Mouse (Mus musculus): ENCODE results near the gene Gm15217. TPM values are rescaled to one million over a fixed set of nuclear protein-coding genes. Genes with fewer than 3 reads are reported as not detected.

Gene Gm15217
- polyA plus RNA-seq, 1 experiment: not detected

DNA sequence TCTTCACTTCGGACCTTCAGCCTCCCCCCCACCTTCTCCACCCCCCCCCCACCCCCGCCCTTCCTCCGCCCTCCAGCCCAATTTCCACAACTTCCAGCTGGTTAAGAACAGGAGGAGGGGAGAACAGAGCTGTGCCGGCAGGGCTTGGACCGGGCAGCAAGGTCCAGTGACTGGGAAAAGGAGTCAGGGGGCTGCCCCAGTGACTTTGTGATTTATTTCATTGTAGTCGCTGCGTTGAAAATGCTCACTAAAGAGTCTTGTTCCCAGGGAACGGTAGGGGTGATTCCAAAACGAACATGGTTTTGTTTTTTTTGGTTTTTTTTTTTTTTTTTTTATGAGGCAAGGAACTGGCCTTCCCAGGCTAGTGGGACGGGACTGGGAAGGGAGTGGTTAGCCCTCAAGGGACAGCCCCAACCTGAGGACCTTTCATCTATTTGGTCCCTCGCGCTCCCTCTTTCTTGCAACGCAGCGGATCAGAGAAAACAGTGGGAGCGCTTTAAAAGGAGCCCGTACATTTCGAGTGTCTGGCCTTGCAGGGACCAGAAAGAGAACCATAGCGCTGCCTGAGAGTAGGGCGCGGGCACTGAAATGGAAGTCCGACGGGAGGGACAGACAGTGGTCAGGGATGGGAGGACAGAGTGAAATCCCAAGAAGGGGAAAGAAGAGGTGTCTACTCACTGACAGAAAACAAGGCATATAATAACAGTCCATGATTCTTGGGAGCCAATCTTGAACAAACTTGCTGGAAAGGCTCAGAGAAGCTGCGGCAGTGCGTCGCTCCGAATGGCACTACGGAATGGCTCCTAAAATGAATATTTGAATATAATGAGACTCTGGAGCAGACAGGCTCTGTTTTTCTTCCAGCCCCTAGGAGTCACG lies 7.5 kb downstream of the Gm15217 start:
- no peak overlapping the region for H3ac ChIP-seq (ENCODE audit: control insufficient read depth, insufficient read length)
- H3K36me3 ChIP-seq (ENCODE audit: control insufficient read depth, insufficient read depth): no peaks in the 10 kb centered on the region
- H3K4me2 ChIP-seq (ENCODE audit: low read depth): no peak overlapping the region
- H3K79me2 ChIP-seq (ENCODE audit: control insufficient read depth, insufficient read depth): no peaks in the 10 kb centered on the region
- H3K4me3 ChIP-seq: no peak overlapping the region
- peaks cover 35% of the 10 kb centered on the region for H3K27me3 ChIP-seq (ENCODE audit: control insufficient read depth, insufficient read depth, insufficient read length)
- no peak for TF ChIP-seq TCF12 (IDR thresholded peaks at IDR 0.05; ENCODE audit: insufficient read depth, poor library complexity, severe bottlenecking)
- TF ChIP-seq MAX (IDR thresholded peaks at IDR 0.05; ENCODE audit: low read depth): no peak
- no peak for TF ChIP-seq E2F4 (IDR thresholded peaks at IDR 0.05; ENCODE audit: insufficient read depth)
- no peak for TF ChIP-seq POLR2AphosphoS2 (IDR thresholded peaks at IDR 0.05; ENCODE audit: insufficient read length, low read depth)
- TF ChIP-seq TCF3 (IDR thresholded peaks at IDR 0.05; ENCODE audit: insufficient read length, low read depth): no peak
- TF ChIP-seq POLR2A (IDR thresholded peaks at IDR 0.05; ENCODE audit: insufficient read length, low read depth): no peak
- no peak for TF ChIP-seq REST (IDR thresholded peaks at IDR 0.05; ENCODE audit: insufficient read depth, insufficient read length)
- no peak for TF ChIP-seq MYOG (IDR thresholded peaks at IDR 0.05; ENCODE audit: control insufficient read depth in 1 of 3, insufficient read depth in 1 of 3, insufficient read length in 2 of 3, low read depth in 2 of 3)
- no peak for TF ChIP-seq CEBPB (IDR thresholded peaks at IDR 0.05; ENCODE audit: insufficient read depth, poor library complexity, severe bottlenecking)
- TF ChIP-seq SRF (IDR thresholded peaks at IDR 0.05; ENCODE audit: control insufficient read depth, insufficient read length, low read depth): no peak
- no peak for TF ChIP-seq MYOD1 (IDR thresholded peaks at IDR 0.05; ENCODE audit: control insufficient read depth in 1 of 3, insufficient read length in 2 of 3, low read depth in 2 of 3)
- TF ChIP-seq USF1 (IDR thresholded peaks at IDR 0.05; ENCODE audit: low read depth): no peak

- Histone ChIP-seq H3K4me3 (no peak overlapping the region), H3K36me3 (ENCODE audit: control insufficient read depth, insufficient read depth) (no peaks in the 10 kb centered on the region), H3K27me3 (ENCODE audit: control insufficient read depth, insufficient read depth, insufficient read length) (peaks cover 35% of the 10 kb centered on the region), H3ac (ENCODE audit: control insufficient read depth, insufficient read length) (no peak overlapping the region), H3K79me2 (ENCODE audit: control insufficient read depth, insufficient read depth) (no peaks in the 10 kb centered on the region), H3K4me2 (ENCODE audit: low read depth) (peak overlapping the region; percentile 69)
- TF ChIP-seq POLR2AphosphoS2 (IDR thresholded peaks at IDR 0.05; ENCODE audit: insufficient read length, low read depth): no peak
- TF ChIP-seq CEBPB (IDR thresholded peaks at IDR 0.05; ENCODE audit: insufficient read depth, poor library complexity, severe bottlenecking): no peak
- TF ChIP-seq REST (IDR thresholded peaks at IDR 0.05; ENCODE audit: insufficient read depth, insufficient read length): no peak
- no peak for TF ChIP-seq E2F4 (IDR thresholded peaks at IDR 0.05; ENCODE audit: insufficient read depth)
- no peak for TF ChIP-seq MYOG (IDR thresholded peaks at IDR 0.05; ENCODE audit: control insufficient read depth in 1 of 3, insufficient read depth in 1 of 3, insufficient read length in 2 of 3, low read depth in 2 of 3)
- no peak for TF ChIP-seq USF1 (IDR thresholded peaks at IDR 0.05; ENCODE audit: low read depth)
- no peak for TF ChIP-seq TCF3 (IDR thresholded peaks at IDR 0.05; ENCODE audit: insufficient read length, low read depth)
- TF ChIP-seq MAX (IDR thresholded peaks at IDR 0.05; ENCODE audit: low read depth): no peak
- no peak for TF ChIP-seq MYOD1 (IDR thresholded peaks at IDR 0.05; ENCODE audit: control insufficient read depth in 1 of 3, insufficient read length in 2 of 3, low read depth in 2 of 3)
- TF ChIP-seq TCF12 (IDR thresholded peaks at IDR 0.05; ENCODE audit: insufficient read depth, poor library complexity, severe bottlenecking): no peak
- no peak for TF ChIP-seq POLR2A (IDR thresholded peaks at IDR 0.05; ENCODE audit: insufficient read length, low read depth)
- TF ChIP-seq SRF (IDR thresholded peaks at IDR 0.05; ENCODE audit: control insufficient read depth, insufficient read length, low read depth): no peak
These were observed 8.1 kb downstream of the Gm15217 start for GRCm38 (mm10) chr14:46387357-46387671.

GRCm38 (mm10) chr14:46387821-46388481 lies 8.7 kb downstream of the Gm15217 start:
- no peak overlapping the region for H3ac ChIP-seq (ENCODE audit: control insufficient read depth, insufficient read length)
- no peak overlapping the region for H3K4me3 ChIP-seq
- peak overlapping the region; percentile 69 for H3K4me2 ChIP-seq (ENCODE audit: low read depth)
- H3K27me3 ChIP-seq (ENCODE audit: control insufficient read depth, insufficient read depth, insufficient read length): peaks cover 35% of the 10 kb centered on the region
- TF ChIP-seq TCF3 (IDR thresholded peaks at IDR 0.05; ENCODE audit: insufficient read length, low read depth) (no peak), E2F4 (IDR thresholded peaks at IDR 0.05; ENCODE audit: insufficient read depth) (no peak), REST (IDR thresholded peaks at IDR 0.05; ENCODE audit: insufficient read depth, insufficient read length) (no peak), MYOD1 (IDR thresholded peaks at IDR 0.05; ENCODE audit: control insufficient read depth in 1 of 3, insufficient read length in 2 of 3, low read depth in 2 of 3) (no peak), CEBPB (IDR thresholded peaks at IDR 0.05; ENCODE audit: insufficient read depth, poor library complexity, severe bottlenecking) (no peak), TCF12 (IDR thresholded peaks at IDR 0.05; ENCODE audit: insufficient read depth, poor library complexity, severe bottlenecking) (no peak), MYOG (IDR thresholded peaks at IDR 0.05; ENCODE audit: control insufficient read depth in 1 of 3, insufficient read depth in 1 of 3, insufficient read length in 2 of 3, low read depth in 2 of 3) (no peak)
- H3K36me3 ChIP-seq (ENCODE audit: control insufficient read depth, insufficient read depth): no peaks in the 10 kb centered on the region
- H3K79me2 ChIP-seq (ENCODE audit: control insufficient read depth, insufficient read depth): no peaks in the 10 kb centered on the region

DNA sequence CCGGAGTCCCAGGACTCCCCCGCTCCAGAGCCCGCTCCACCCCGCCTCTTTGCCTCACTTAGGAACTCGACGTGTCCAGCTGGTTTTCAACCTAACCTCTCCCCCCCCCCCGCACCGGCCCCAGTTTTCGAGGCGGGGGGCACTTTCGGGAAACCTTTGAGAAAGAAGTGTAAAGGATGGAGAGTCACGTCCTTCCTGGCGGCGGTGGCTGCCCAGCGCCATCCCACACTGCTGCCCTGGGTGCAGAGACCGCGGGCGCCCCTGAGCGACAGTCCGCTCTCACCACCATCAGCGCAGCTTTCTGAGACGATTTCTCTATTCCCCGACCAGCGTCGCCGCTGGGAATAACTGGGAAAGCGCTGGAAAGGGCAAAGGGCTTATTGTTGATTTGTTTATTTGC lies 9.4 kb downstream of the Gm15217 start:
- Histone ChIP-seq H3K4me2 (ENCODE audit: low read depth) (no peak overlapping the region), H3K27me3 (ENCODE audit: control insufficient read depth, insufficient read depth, insufficient read length) (peaks cover 35% of the 10 kb centered on the region), H3K79me2 (ENCODE audit: control insufficient read depth, insufficient read depth) (no peaks in the 10 kb centered on the region), H3ac (ENCODE audit: control insufficient read depth, insufficient read length) (no peak overlapping the region), H3K36me3 (ENCODE audit: control insufficient read depth, insufficient read depth) (no peaks in the 10 kb centered on the region), H3K4me3 (no peak overlapping the region)
- TF ChIP-seq TCF3 (IDR thresholded peaks at IDR 0.05; ENCODE audit: insufficient read length, low read depth) (no peak), MYOD1 (IDR thresholded peaks at IDR 0.05; ENCODE audit: control insufficient read depth in 1 of 3, insufficient read length in 2 of 3, low read depth in 2 of 3) (no peak), POLR2AphosphoS2 (IDR thresholded peaks at IDR 0.05; ENCODE audit: insufficient read length, low read depth) (no peak), POLR2A (IDR thresholded peaks at IDR 0.05; ENCODE audit: insufficient read length, low read depth) (no peak), TCF12 (IDR thresholded peaks at IDR 0.05; ENCODE audit: insufficient read depth, poor library complexity, severe bottlenecking) (no peak), REST (IDR thresholded peaks at IDR 0.05; ENCODE audit: insufficient read depth, insufficient read length) (no peak)
